Mouse (Mus musculus) neural tube, embryonic 11.5 days (tissue): Measurements from ENCODE around the gene Dip2b. TPM values are rescaled to one million over a fixed set of nuclear protein-coding genes. Genes with fewer than 3 reads are reported as not detected.

Experiments used
- ATAC-seq: fragments of 200-750 bp; cut with Nextera tagmentation; 2 replicates; pipeline ENCODE4 v1.8.0; 2017; ENCODE audit warnings: moderate number of reproducible peaks, mild to moderate bottlenecking, moderate TSS enrichment, moderate library complexity; ENCODE audit not compliant: insufficient read depth, low FRiP score, low TSS enrichment
- DNase-seq: peaks from one replicate; pipeline ENCODE4 v3.0.0-alpha.2; 2015; ENCODE audit warnings: low spot score
- H3K27ac ChIP-seq: fragments of 300-500 bp; sonication (generic); 2 replicates; pipeline ENCODE4 v1.5.1; 2014; ENCODE audit warnings: low read depth, mild to moderate bottlenecking, low read length
- H3K27me3 ChIP-seq: fragments of 300-500 bp; sonication (generic); 2 replicates; pipeline ENCODE4 v1.6.1; 2014; ENCODE audit warnings: mild to moderate bottlenecking, low read length, mixed read lengths; ENCODE audit not compliant: control insufficient read depth, insufficient read depth
- H3K36me3 ChIP-seq: fragments of 300-500 bp; sonication (generic); 2 replicates; pipeline ENCODE4 v1.6.1; 2014; ENCODE audit warnings: mild to moderate bottlenecking, low read length, moderate library complexity, mixed read lengths; ENCODE audit not compliant: control insufficient read depth, insufficient read depth
- H3K4me1 ChIP-seq: fragments of 300-500 bp; sonication (generic); 2 replicates; pipeline ENCODE4 v1.6.1; 2014; ENCODE audit warnings: low read length, mixed read lengths; ENCODE audit not compliant: control insufficient read depth, insufficient read depth
- H3K4me2 ChIP-seq: fragments of 300-500 bp; sonication (generic); 2 replicates; pipeline ENCODE4 v1.6.1; 2014; ENCODE audit warnings: low read depth, mild to moderate bottlenecking, moderate library complexity
- H3K4me3 ChIP-seq: fragments of 300-500 bp; sonication (generic); 2 replicates; pipeline ENCODE4 v1.5.1; 2014; ENCODE audit warnings: low read depth, low read length
- H3K9ac ChIP-seq: fragments of 300-500 bp; sonication (generic); 2 replicates; pipeline ENCODE4 v1.6.1; 2014; ENCODE audit warnings: mild to moderate bottlenecking, low read length
- H3K9me3 ChIP-seq: fragments of 300-500 bp; sonication (generic); 2 replicates; pipeline ENCODE4 v1.6.1; 2016; ENCODE audit warnings: low read length; ENCODE audit not compliant: control insufficient read depth
- WGBS: fragments of 180-500 bp; shearing (Covaris S2); extraction: QIAGEN DNeasy Blood & Tissue Kit; methylation state at CpG from one replicate; pipeline ENCODE4 v1.1.7; 2014; 5-methylcytosine and 5-hydroxymethylcytosine counted together
- polyA plus RNA-seq: library from polyadenylated mRNA; unstranded; fragments of >200 nt; fragmentation: Nextera tagmentation; extraction: Ambion mirVana; gene quantifications from 2 replicates; pipeline ENCODE4 v1.2.1, GENCODE M21; 2014

Gene Dip2b
- polyA plus RNA-seq, 1 experiment from 2014 or later = 27.9 TPM

DNA sequence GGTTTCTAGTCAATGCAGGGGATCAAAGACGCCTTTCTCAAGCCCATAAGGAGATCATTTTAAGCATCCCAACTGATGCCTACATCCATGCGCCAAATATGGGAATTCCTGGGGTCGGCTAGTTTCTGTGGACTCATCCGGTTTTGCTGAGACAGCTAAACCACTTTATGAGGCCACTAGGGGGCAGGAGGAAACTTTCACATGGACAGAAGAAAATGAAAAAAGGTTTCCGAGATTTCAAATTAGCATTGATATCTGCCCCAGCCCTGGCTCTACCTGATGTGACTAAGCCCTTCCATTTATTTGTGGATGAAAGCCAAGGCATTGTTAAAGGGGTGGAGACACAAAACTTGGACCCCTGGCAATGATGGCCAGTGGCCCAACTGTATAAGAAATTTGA lies 15.5 kb upstream of the Dip2b start:
- Histone ChIP-seq H3K9me3 (no peaks in the 10 kb centered on the region), H3K27me3 (no peaks in the 10 kb centered on the region), H3K27ac (no peak overlapping the region), H3K9ac (no peak overlapping the region), H3K4me1 (no peaks in the 10 kb centered on the region), H3K36me3 (no peaks in the 10 kb centered on the region), H3K4me3 (no peak overlapping the region), H3K4me2 (no peak overlapping the region)
- 31% methylated on average over 5 of the region's 5 CpGs for WGBS
- no peak for ATAC-seq
- peak; percentile 47 for DNase-seq

DNA sequence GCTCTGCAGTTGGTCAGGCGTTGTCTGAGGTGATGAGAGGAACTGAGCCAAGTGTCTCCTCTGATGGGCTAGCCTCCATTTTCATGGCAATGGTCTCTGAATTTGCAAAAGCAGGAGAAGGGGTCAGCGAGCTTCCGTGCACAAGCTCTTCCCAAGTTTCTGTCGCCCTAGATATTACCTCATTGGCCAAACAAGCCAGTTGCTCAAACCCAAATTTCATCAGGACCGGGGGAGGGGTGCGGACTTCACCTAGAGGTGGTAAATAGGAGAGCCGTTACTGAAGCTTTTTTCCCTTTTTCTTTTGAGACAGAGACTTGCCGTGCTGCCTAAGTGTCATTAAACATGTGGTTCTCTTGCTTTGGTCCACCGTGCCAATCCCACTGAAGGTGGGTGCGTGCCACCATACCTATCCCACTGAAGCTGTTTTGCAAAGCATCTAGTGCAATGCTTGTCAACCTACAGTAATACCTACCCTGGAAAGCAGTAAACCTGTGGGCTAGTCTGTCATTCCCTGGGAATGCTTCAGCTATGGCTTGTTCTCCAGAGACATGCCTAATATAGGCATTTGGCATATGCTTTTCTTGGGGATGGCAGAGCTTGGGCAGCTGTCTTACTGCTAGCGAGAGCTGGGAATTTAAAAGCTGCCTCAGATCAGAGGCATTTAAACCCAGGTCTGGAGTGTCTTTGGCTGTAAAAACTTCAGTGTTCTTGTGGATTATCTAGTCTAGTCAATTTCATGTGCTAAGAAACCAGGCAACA lies 13.2 kb upstream of the Dip2b start:
- Histone ChIP-seq H3K4me2 (no peak overlapping the region), H3K27ac (no peak overlapping the region), H3K9me3 (no peaks in the 10 kb centered on the region), H3K4me3 (no peak overlapping the region), H3K27me3 (no peaks in the 10 kb centered on the region), H3K9ac (no peak overlapping the region), H3K4me1 (no peaks in the 10 kb centered on the region), H3K36me3 (no peaks in the 10 kb centered on the region)
- DNase-seq (no peak), ATAC-seq (no peak)
- WGBS = 78% methylated on average over 11 of the region's 11 CpGs

DNA sequence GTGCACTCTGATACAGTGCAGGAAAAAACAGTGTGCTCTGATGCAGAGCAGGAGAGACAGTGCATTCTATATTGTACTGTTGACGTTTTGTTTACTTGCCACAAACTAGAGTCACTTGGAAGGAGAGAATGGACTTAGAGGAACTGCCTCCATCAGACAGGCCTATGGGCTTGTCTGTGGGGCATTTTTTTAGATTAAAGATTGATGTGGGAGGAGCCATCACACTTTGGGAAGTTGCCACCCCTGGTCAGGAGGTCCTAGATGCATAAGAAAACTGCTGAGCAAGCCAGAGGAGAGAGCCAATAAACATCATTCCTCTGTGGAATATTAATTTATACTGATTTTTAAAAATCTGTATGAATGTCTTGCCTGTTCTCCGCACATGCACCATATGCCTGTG lies 10.3 kb upstream of the Dip2b start:
- H3K9ac ChIP-seq = no peak overlapping the region
- H3K4me3 ChIP-seq = no peak overlapping the region
- no peak overlapping the region for H3K27ac ChIP-seq
- no peak for DNase-seq
- no peaks in the 10 kb centered on the region for H3K9me3 ChIP-seq
- ATAC-seq = no peak
- H3K27me3 ChIP-seq = no peaks in the 10 kb centered on the region
- H3K36me3 ChIP-seq = no peaks in the 10 kb centered on the region
- H3K4me1 ChIP-seq = no peaks in the 10 kb centered on the region
- H3K4me2 ChIP-seq = no peak overlapping the region
- WGBS = 84% methylated on average over 2 of the region's 2 CpGs

DNA sequence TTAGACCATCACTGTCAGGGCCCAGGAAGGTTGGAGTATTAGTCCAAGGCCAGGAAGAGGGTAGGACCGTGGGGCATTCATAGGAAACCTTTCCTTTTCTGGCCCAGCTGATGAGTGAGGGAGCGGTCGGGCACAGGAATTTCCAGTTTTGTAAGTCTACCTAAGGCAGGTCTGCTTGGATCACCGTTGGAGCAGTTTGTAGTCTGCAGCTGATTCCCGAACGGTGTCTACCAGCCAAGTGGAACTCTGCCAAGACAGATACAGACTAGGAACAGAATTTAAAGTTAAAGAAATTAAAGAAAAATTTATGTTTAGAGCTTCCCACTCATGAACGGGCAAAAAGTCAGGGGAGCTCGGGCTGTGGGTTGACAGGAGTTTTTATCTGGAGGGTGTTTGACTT lies 9.0 kb upstream of the Dip2b start:
- Histone ChIP-seq H3K27me3 (no peaks in the 10 kb centered on the region), H3K27ac (no peak overlapping the region), H3K9me3 (no peaks in the 10 kb centered on the region), H3K4me2 (no peak overlapping the region), H3K4me3 (no peak overlapping the region), H3K4me1 (no peaks in the 10 kb centered on the region), H3K36me3 (no peaks in the 10 kb centered on the region), H3K9ac (no peak overlapping the region)
- ATAC-seq (no peak), DNase-seq (no peak)
- 86% methylated on average over 8 of the region's 8 CpGs for WGBS

DNA sequence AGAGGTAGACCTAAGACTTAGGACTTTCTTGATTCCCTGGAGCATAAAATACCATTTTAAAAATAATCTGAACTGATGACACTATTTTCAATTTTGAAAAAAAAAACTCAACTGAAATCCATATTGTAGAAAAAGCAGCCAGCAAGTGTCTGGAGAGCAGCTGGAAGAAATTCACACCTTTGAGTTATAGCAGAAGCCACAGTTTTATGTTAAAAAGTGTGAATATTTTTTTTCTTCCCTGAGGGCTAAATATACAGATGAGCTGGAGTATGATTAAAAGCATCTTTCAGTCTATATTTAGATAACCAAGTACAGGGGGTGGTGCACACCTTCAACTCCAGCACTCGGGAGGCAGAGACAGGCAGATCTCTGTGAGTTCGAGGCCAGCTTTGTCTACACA lies 8.6 kb upstream of the Dip2b start:
- DNase-seq (no peak), ATAC-seq (no peak)
- Histone ChIP-seq H3K4me3 (no peak overlapping the region), H3K27me3 (no peaks in the 10 kb centered on the region), H3K36me3 (no peaks in the 10 kb centered on the region), H3K9me3 (no peaks in the 10 kb centered on the region), H3K4me1 (no peaks in the 10 kb centered on the region), H3K4me2 (no peak overlapping the region), H3K9ac (no peak overlapping the region), H3K27ac (no peak overlapping the region)
- 88% methylated on average over 2 of the region's 2 CpGs for WGBS

DNA sequence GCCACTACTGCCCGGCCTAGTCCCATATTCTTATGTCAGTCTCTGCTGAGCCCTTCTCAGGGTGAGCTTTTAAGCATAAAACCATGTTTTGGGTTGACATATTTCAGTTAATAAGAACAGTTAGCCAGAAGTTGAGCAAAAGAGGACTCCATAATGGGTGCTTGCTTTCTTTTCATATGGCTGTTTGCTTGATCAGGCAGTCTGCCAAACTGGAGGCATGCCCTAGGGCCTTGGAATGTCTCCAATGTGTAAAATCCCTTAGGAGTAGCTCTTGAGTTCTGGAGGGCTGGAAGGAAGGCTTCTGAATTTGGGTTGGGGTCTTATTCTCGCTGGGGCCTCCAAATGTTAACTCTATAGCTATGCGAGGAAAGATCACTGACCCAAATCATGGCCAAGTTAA lies 5.9 kb upstream of the Dip2b start:
- H3K9ac ChIP-seq = no peak overlapping the region
- no peak overlapping the region for H3K4me3 ChIP-seq
- DNase-seq (no peak), ATAC-seq (no peak)
- no peak overlapping the region for H3K27ac ChIP-seq
- H3K36me3 ChIP-seq = no peaks in the 10 kb centered on the region
- H3K4me2 ChIP-seq = no peak overlapping the region
- no peaks in the 10 kb centered on the region for H3K27me3 ChIP-seq
- WGBS = 85% methylated on average over 3 of the region's 3 CpGs
- no peaks in the 10 kb centered on the region for H3K4me1 ChIP-seq
- H3K9me3 ChIP-seq = no peaks in the 10 kb centered on the region

DNA sequence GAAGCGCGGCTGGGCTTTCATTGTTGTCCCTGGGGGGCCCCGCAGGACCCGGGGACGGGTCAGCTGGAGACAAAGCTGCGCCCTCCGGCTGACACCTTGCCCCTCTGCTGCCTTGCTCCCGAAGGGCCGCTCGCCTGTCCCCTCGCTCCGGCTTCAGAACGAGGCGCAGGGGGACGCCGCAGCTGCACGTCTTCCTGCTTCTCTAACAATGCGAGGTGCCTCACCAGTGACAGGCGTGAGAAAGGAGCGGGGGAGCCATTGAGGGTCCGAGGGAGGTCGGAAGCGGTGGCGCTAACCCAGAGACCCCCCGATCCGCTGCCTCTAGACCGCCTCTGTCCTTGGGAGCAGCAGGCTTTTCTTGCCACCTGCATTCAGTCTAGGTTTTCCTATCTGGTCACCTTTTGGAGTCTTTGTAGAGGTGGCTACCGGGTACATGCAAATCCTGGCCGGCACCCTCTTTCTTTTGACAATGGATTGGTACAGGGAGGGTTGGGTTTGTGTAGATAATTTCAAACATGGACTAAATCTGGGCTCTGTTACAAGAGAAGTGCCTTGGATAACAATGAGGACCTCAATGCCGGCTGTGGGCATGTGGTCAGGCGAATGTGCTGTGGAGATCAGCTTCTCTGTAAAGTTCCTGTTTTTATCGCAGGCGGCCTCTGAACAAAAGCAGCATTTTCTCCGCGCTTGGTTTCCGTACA lies 687 bp downstream of the Dip2b start:
- ATAC-seq (peak; percentile 75), DNase-seq (peak; percentile 83)
- no peaks in the 10 kb centered on the region for H3K9me3 ChIP-seq
- peak overlapping the region; percentile 99 for H3K27ac ChIP-seq
- H3K4me3 ChIP-seq = peak overlapping the region; percentile 90
- H3K27me3 ChIP-seq = no peaks in the 10 kb centered on the region
- WGBS = under 1% methylated on average over 31 of the region's 36 CpGs
- H3K4me2 ChIP-seq = peak overlapping the region; percentile 63
- H3K4me1 ChIP-seq = peaks cover 16% of the 10 kb centered on the region
- H3K9ac ChIP-seq = peak overlapping the region; percentile 99
- no peaks in the 10 kb centered on the region for H3K36me3 ChIP-seq

DNA sequence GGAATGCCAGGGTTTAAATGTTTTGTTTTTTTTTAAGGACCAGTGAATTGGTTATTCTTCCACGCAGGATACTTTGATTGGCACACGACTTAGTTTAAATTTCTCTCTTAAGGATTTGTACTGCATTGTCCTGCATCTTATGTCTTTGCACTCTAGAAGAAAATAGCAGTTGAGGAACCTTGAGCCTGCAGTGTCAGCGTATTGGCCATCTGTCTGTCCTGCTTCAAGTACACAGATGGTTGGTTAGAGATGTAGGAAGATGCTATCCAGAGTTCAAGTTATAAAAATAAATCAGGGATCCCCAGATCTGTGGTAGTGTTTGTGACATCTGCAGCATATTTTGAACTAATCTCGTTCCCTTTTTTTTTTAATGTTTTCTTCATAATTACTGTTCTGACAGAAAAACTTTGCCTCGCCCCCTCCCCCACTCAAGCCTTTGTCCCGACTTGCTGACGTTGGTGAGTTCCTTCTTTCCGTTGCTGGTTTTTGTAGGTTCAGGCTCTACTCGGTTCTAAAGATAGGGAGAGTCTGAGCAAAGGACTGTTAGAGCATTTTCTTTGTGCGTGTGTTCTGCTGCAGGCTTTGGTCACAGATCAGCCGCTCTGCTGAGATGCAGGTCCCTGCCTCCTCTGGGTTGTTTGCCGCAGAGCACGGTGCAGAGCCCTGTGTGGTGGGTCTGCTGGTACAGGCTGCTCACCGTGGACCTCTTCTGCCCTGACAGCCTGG lies 2.2 kb downstream of the Dip2b start:
- Histone ChIP-seq H3K9ac (peak overlapping the region; percentile 35), H3K36me3 (no peaks in the 10 kb centered on the region), H3K27me3 (no peaks in the 10 kb centered on the region), H3K27ac (peak overlapping the region; percentile 50), H3K4me2 (peak overlapping the region; percentile 63), H3K4me3 (peak overlapping the region; percentile 90), H3K9me3 (no peaks in the 10 kb centered on the region), H3K4me1 (peaks cover 20% of the 10 kb centered on the region)
- DNase-seq (peak; percentile 20), ATAC-seq (no peak)
- 40% methylated on average over 14 of the region's 14 CpGs for WGBS
